Mouse (Mus musculus): ENCODE measurements at regions not wholly inside any gene's neighbourhood (a gene's known extent, or its start where the extent isn't known, plus 50 kb on each side); places are given as distances from the start of the nearest gene placed in this dataset.

DNA sequence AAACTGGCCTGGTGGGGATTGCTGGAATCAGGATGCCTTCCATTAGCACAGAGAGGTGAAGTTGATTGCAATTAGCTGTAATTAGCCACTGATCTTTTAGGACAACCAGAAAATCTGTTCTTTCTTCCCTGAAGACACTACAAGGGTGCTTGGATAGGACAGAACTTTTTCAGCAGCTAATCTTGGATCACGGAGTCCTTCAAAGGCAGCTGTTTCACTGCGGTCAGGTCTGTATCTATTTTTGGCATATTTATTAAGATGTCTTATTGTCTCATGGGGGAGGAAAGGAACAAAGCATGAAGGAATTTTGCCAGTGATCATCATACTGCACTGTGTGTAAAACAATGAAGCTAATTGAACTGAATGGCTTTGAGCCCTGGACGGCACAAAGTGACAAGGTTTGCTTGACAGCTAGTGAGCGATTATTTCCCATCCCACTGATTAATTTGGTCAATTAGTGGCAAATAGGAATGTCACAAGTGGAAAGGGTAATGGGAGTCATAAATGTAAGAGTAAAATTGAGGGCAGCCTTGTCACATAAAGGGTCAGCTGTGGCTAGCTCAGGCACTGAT lies 395.8 kb upstream of the Nr5a2 start:
- DNase-seq (ENCODE audit: extremely low read depth, insufficient read length, low spot score) = no peak

DNA sequence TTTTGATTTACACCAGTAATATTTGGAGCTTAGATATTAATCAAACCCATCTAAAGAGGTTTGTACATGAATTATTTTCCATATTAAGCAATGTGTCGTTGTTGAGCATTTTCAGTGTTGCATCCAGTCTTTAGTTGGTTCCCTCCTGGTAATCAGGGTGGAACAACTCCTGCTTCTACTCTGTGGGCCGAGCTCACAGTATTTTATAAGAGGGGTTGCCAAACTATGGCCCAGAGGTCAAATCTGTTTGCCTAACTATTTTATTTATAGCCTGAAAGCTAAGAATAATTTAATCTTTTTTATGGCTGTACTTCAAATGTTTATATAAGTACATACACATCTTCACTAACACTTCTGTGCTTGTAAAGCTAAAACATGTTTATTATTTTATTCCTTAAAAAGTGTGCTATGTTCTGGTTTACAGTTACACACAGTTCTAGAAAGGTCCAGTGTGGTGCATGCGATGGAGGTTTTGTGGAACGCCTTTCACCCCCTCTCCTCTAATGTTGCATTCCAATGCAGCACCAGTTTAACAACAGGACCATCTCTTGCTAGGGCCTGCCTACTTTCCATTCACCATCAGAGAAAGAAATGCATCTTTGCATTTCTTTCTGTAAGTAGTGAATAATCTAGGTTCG lies 392.3 kb upstream of the Nr5a2 start:
- no peak for DNase-seq (ENCODE audit: extremely low read depth, insufficient read length, low spot score)

DNA sequence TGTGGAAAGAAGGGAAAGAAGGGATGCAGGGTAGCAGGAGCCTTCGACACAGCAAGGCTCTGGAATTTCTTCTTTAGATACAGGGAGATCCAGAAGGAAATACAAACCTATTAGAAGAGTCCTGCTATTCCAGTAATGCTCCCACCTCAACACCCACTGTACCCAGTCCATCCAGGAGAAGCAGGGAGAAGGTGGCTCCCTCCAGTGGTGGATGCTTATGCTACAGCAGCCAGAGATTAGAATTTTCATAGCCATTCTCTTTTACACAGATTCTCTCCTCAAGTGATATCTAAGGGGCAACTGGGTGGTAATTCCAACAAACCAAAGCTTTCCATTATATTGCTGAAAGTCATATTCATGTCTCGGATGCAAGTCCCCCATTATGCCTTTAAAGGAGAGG lies 373.9 kb upstream of the Nr5a2 start:
- DNase-seq (ENCODE audit: extremely low read depth, insufficient read length, low spot score) = no peak

DNA sequence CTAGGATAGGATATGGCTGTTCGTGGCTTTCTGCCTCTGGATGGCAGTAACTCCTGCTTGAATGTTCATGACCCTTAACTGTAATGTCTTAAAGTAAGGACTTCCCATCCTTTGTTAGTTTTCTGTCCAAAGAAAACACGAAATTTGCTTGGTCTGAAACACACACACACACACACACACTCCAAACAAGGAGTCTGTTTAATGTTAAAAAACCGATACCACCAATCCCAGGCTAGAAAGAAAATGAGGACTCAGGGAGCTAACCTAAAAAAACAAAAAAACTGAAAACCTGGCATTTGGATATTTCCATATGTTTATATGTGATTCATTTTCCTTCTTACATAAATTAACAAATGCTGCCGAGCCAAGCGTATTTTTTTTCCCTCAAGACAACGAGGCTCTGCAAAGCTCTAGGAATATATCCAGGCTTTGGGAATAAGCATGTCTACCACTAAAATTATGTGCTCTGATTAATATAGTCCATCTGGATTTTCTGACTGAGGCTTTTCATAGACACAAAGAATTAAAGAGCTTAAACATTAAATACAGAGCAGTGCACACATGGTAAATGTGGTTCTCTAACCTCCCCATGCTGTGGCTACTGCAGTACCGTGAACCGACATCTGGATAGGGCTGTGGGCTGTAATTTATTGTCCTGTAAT lies 372.0 kb upstream of the Nr5a2 start:
- DNase-seq (ENCODE audit: extremely low read depth, insufficient read length, low spot score) = no peak

DNA sequence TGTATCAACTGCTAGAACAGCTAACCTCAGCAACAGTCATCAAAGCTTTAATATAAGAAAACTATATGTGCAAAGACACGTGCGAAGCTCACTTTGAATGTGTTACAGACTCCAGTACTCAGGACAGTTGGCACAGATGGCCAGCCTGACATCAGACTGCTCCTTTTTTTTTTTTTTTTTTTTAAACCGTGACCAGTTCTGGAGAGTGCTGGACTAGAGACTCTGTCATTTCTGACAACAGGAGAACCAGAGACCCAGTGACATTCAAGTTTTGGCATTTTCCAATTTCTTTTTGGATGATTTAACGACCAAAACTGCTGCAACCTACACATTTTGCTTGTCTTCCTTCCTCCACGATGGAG lies 371.5 kb upstream of the Nr5a2 start:
- DNase-seq (ENCODE audit: extremely low read depth, insufficient read length, low spot score) = no peak

DNA sequence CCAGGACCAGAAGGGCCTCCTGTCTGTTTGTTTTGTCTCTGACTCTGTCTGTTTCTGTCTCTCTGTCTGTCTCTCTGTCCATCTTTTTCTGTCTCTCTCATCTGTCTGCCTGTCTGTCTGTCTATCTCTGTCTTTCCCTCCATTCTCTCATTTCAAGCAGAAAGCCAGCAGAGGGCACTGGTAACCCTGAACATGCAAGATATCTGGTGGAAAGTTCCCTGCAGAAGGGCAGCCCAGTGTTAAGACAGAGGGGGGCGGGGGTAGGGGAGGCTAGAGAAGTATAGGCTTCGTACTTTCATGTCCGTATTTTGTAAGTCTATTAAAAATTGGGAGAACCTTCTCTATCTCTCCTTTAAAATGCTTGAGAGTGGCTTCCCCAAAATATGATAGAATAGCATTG lies 370.4 kb upstream of the Nr5a2 start:
- DNase-seq (ENCODE audit: extremely low read depth, insufficient read length, low spot score) = no peak

DNA sequence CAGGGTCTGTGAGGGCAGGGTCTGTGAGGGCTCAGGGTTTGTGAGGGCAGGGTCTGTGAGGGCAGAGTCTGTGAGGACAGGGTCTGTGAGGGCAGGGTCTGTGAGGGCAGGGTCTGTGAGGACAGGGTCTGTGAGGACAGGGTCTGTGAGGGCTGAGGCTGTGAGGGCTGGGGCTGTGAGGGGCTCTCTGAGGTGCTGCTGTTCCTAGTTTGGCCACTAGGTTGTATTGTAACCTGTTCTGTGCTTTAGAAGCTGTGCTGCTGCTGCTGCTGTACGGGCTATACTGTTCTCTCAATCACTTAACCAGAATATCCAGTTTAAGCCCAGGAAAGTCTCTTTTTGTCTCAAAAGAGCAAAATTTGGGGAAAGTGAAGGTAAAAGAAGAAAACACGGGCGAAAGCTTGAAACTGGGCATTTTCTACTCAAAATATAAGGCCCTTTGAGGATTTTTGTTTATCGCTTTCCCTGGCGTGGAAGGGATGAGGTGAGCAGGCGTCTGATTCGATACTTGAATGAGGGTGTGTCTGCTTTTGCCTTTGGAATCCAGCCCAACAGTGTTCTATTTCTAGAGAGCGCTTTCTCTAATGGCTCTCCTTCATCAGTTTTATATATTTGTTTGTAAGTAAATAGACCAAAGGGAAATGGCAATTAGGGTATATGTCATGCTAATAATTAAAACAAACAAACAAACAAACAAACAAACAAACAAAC lies 363.8 kb upstream of the Nr5a2 start:
- DNase-seq (ENCODE audit: extremely low read depth, insufficient read length, low spot score) = peak; percentile 4

DNA sequence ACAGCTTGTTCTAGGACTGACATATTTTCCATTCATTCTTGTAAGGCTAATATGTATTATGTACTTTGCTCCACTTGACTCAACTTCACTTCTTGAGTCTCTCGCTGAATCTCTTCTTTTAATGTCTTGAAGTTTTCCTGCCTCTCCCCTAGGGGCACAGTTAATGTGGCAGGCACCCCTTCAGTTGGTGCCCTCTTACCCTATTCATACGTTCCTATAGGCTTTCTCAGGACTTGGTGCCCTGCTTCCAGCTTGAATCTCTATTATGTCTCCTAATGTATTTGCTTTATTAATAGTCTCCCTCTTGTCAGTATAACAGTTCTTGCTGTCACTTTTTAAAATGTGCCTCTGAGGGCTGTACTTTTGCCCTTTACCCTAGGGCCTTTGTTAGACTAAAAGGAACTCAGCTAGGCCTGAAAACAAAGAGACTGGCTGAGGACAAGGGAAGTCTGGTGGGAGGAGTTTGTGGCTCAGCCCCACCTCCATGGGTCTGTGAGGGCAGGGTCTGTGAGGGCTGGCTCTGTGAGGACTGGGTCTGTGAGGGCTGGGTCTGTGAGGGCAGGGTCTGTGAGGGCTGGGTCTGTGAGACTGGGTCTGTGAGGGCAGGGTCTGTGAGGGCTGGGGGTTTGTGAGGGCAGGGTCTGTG lies 362.9 kb upstream of the Nr5a2 start:
- no peak for DNase-seq (ENCODE audit: extremely low read depth, insufficient read length, low spot score)

DNA sequence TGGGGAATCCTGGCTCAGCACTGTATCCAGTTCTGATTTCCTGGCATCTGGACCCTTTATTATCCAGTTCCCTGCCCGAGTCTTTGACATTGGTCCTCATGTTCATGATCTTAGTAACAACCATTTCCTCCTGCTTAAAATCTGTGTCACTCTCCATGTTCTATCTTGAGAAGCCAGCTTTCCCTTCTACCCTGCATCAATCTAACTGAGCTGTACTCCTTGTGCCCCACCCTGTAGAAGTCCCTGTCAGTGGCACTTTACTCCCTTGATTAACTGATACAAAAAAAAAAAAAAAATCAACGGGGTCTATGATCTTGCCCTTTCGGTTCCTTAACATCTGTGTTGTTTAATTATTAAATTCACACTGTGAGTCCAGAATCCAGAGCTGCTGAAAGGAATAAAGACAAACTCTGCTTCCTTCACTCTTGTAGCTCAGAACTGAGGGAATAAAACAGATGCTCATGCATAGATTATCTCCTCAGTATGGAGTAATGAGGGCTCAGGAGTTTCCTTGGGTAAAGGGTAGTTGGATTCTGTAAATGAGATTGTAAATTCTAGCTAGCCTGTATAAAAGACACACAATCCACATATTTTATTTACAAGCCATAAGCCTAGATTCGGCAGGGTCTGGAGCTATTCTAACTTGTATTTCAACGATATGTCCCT lies 342.6 kb upstream of the Nr5a2 start:
- DNase-seq (ENCODE audit: extremely low read depth, insufficient read length, low spot score) = no peak

DNA sequence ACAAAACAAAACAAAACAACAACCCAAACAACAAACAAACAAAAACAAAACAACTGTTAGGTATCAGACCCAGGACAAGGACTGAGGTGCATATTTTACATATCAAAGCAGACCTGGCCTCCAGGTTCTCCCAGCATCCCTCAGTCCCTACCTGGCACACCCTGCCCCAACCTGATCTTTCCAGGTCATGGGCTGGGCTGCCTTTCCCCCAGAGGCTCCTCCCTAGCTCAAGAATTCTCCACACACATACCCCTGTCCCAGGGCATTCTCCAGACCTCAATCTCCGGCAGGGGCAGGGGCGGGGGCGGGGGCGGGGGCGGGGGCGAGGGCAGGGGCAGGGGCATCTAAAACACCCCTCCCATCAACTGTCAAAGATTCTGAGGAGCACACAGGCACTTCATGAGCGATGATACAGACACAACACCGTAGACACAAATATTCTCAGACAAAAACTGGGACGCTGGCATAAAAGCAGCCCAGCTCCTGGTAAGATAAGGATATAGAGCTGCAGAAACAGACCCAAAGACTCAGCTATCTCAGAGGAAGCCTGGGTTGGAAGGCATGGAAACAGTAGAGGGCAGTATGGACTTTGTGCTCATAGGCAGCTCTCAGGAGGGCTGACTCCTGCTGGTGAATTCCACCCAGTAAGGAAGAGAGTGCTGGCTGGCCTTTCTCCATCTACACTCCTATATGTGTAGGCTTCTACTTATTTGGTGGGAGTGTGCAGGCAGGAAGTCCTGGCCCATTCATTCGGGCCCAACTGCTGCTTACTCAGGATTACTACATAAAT lies 337.7 kb upstream of the Nr5a2 start:
- no peak for DNase-seq (ENCODE audit: extremely low read depth, insufficient read length, low spot score)

DNA sequence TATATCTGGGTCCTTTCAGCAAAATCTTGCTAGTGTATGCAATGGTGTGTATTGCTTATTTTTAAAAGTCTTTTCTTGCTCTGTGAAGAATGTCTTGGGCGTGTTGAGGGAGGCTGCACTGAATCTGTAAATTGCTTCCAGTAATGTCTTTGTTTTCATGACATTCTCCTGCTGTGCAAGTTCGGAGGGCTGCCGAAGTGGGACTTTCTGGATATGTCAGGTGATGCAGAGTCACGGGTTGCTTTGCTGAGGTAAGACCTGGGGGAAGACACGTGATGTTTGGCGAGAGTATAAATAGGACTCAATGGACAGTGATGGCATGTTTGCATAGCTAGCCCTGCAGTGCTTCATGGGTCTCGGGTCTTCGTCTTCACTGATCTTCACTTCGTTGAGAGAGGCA lies 329.2 kb upstream of the Nr5a2 start:
- no peak for DNase-seq (ENCODE audit: extremely low read depth, insufficient read length, low spot score)

DNA sequence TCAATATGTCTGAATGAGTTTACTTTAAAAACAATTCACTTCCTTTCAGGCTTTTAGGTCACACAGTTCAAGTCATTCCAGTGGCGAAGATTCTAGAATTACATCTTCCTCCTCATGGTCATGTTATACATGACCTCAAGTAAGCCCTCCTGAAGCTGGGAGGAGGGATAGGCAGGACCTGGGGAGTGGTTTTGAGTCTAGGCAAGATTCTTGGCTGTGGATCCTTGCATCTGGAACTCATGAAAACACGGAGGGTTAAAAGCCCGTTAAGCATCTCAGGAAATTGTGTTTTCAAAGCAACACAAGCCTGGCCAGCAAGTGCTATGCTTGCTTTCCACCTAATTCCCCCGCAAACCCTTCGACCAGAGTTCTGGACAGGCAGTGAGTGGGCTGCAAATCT lies 323.0 kb upstream of the Nr5a2 start:
- DNase-seq (ENCODE audit: extremely low read depth, insufficient read length, low spot score) = no peak

DNA sequence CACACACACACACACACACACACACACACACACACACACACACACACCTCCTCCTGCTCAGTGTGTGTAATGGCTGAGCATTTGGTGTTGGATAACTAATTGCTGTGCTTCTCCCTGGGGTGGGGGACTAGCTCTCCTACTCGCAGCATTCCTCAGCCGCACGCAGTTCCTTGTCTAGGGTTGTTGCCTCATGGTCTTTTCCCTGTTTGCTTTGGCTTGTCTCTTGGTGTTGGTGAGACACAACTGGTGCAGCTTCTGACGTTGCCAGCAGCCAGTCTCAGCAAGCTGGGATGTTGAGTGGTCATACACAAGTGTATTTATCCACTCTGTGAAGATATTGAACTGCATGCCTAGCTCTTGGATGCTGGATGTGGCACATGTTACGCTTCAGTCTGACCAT lies 322.2 kb upstream of the Nr5a2 start:
- no peak for DNase-seq (ENCODE audit: extremely low read depth, insufficient read length, low spot score)

DNA sequence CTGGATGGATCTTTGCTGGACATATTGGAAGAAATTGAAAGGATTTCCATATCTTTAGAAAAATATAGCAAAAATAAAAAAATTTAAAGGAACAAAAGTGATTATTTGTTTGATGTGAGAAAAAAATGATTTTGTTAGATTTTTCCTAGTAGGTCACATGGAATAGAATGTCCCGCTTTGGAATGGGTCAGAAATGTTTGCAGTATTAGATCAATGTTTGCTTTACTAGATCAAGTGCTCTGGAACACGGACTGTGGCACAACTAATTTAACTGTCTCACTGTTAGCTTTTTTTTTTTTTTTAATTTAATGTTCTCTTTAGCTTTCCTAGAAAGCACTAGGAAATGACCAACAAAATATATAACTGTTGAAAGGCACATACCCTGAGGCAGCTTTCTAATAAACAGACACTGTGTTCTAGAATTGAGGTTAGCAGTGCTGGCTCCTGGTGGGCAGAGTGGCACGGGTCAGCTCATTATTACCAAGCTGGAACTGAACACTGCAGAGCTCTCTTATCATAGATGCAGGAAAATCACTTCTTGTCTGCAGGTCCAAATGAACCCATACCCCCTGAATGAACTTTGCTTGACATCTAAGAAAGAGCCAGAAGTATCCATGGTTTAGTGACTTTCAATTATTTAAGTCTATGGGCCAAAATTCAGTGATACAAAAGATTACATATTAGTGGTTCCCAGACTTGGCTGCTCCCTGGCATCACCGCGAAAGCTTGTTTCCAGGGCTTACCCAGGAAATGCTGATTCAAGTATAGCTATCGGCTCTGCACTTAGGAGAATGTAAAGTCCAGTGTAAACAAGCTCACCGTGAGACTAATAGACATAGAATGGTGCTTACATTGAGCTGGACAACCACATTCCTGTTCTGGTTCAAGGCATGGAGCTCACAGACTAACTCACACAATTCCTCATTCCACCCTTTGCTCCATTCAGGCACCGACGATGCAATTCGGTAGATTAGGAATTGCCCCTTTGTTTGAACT lies 320.4 kb upstream of the Nr5a2 start:
- no peak for DNase-seq (ENCODE audit: extremely low read depth, insufficient read length, low spot score)

DNA sequence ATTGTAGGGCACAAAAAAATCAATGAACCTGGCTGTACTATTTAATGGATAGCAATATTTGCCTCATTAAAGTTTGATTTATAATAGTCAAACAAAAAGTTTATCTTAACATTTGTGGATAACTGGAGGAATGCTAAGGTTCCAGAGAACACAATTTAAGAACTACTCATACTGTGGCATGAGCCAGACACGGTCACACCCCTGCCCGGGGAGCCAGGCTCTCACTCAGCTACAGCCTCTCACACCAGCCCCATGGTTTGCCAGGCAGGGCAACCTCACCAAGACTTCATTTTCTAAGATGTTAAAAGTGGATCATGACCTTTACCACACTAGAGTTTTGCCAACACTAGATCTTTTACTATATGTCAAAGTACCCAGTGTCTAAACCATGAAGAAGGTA lies 319.7 kb upstream of the Nr5a2 start:
- no peak for DNase-seq (ENCODE audit: extremely low read depth, insufficient read length, low spot score)

DNA sequence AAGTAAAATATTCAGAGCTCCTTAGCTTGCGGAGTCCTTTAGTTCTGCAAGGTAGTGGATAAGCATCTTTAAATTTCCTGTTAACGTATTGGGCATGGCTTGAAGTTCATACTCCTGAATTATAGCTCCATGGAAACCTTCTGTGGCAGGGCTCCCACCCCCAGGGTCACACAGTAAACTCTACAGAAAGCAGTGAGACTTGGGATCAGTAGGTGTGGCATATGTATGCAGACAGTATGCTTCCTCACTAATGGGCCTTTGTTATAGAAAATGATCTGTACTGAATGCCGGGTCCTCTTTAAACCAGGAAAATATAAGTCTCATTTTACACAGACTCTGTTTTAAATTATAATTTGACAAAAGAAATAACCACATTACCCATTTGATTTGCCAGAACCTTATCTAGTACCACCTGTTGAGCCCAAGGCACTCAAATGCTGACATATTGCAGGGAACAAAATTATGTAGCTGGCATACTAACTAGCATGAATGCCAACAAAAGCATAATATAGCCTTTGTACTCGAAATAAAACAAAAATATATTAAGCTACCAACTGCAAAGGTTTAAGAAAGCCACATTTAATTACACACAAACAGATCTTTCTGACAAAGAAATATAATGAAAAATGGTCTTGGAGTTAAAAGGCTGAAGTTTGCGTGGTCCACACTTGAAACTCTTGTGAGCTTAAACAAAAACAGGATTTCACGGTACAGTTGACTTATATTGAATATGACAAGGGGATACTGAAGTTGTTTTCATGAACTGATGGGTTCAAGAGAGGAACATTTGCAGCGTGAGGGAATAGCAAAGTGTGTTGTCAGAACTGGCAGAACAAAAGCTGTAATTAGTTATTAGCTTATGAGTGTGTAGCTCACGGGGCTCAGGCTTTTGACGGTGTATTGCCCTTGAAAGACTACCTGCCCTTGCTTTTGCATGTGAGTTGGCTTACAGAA lies 310.7 kb upstream of the Nr5a2 start:
- DNase-seq (ENCODE audit: extremely low read depth, insufficient read length, low spot score) = no peak

DNA sequence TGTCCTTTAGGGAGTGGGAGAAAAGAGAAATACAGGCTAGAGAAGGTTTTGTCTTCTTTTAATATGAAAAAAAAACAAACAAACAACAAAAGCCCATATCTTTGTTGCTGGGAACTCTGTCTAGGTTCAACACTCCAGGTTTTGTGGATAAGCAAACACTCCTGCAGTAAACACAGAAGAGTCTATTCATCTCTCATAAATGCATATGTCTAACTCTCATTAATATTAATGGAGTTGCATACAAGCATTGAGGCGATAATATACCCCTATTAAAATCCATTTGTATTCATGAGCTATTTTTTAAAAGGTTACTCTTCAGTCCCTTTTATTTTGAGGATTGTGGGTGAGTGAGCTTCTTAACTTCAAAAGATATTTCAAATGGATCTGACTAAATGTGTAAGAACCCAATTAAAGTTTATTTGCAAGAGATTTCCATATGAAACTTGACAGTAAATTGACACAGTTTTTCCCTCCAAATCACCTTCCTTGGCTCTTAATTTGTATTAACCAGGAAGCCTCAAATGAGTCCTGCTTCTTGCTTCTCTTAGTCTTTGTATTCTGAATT lies 302.6 kb upstream of the Nr5a2 start:
- no peak for DNase-seq (ENCODE audit: extremely low read depth, insufficient read length, low spot score)

DNA sequence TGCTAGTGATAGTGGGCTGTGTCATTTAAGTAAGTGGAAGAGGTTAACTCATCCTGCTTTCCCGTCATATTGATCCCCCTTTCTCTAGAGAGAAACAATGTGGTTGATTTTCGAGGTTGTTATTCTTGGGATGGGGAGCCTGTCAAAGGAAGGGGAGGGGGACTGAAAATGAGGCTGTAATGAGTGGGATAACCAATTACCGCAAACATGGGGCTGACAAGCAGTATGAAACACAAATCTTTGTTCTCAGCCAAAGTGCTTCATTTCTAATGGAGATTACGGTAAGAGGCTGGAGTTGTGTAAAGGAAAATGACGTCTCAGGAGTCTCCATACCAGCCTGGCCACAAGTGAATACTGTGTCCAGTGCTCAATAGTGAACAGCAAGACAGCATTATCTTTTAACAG lies 301.9 kb upstream of the Nr5a2 start:
- DNase-seq (ENCODE audit: extremely low read depth, insufficient read length, low spot score) = no peak

All from 3134 (cell line).